Mouse (Mus musculus) lung, postnatal 36 days (tissue): ENCODE measurements at regions not wholly inside any gene's neighbourhood (a gene's known extent, or its start where the extent isn't known, plus 50 kb on each side); places are given as distances from the start of the nearest gene placed in this dataset.

Source experiments
- DNase-seq: peaks from one replicate; pipeline ENCODE4 v3.0.0; 2022; ENCODE audit warnings: mixed read lengths

GRCm38 (mm10) chr6:133170548-133170947, 65.8 kb downstream of the Smim10l1 start:
- no peak for DNase-seq

DNA sequence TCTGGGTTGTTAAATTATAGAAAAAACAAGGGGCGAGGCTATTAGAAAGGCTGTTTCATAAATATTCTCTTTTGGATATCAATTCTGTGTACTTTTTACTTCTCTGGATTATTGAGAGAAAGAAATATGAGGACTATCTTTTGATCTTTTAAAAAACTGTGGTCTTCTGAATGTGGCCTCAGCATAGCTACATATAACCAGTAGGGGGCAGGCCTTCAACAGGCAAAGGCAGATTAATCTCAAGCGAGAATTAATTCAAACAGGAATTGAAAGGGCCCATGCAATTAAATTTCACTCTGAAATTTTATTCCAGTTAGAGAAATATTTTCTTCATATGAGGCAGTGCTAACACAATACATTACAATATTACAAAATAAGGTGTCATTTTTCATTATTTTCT, 66.6 kb downstream of the Smim10l1 start:
- DNase-seq, result no peak

DNA sequence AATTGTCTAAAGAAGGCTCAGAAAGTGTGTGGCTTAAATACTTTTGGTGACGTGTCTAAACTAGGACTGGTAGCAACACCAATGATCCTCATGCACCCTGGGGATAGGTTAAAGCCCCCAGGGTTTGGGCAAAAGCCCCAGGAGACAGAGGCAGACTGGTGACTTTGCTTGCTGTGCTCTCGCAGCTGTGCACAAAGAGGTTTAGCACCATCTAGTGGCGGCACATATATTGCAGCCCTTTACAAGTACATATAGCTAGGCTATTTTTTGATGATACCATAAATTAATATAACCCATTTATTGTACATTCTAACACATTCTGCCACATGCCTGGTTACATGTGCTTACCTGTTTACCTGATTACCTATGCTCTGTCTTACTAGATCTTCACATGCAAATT, 85.8 kb upstream of the 5530400C23Rik start:
- peak; percentile 64 for DNase-seq
